Mouse (Mus musculus): ENCODE measurements around the gene Ubl5.
"Not testable (repeated sequence)": the region's sequence is repeated elsewhere in the genome, so short reads cannot be mapped to it uniquely, and the experiment has no call there.

The Ubl5 gene

GRCm38 (mm10) chr9:20642101-20642895, at the start of gene Ubl5:
TSS of gene Ubl5 (plus strand) at chr9:20642878.
- DNase-seq (ENCODE audit: low read depth, low spot score) = peak; percentile 67

- no peak for DNase-seq (ENCODE audit: low read depth, low spot score)
These were observed 41.4 kb upstream of the Ubl5 start for GRCm38 (mm10) chr9:20601270-20601669.

DNA sequence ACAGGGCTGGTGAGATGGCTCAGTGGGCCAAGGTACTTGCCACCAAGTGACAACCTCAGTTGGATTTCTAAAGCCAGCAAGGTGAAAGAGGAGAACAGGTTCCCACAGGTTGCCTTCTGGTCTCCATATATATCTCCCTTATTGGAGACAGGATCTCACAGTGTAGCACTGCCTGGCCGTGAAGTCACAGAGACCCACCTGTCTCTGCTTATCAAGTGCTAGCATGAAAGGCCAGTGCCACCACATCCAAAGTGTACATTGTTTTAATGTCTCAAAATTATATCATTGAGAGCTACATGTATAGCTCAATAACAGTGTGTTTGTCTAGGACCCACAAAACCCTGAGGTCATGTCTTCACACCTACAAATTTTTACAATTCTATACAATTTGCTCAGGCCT, 36.4 kb upstream of the Ubl5 start:
- no peak for DNase-seq (ENCODE audit: low read depth, low spot score)

- peak; percentile 98 for DNase-seq (ENCODE audit: low read depth, low spot score)
These were observed 35.3 kb upstream of the Ubl5 start for GRCm38 (mm10) chr9:20607100-20607974.

GRCm38 (mm10) chr9:20609831-20610464, 32.7 kb upstream of the Ubl5 start:
- no peak for DNase-seq (ENCODE audit: low read depth, low spot score)

GRCm38 (mm10) chr9:20611976-20612375, 30.7 kb upstream of the Ubl5 start:
- no peak for DNase-seq (ENCODE audit: low read depth, low spot score)

DNA sequence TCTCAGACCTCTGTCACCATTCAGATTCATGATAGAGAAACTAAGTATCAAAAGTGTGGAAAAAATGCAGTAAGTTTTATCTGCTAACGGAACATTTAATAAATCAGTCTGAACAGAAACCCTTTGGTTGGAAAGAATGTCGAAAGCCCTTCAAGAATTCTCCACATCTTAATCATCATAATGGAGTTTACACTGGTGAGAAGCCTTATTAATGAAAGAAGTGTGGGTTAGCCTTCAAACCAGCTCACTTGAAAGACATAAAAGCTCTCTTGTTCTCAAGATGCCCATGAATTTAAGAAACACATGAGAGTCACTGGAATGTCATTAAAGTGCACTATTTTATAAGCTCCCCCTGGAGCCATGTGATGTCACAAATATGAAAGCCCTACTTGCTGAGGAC, 26.0 kb upstream of the Ubl5 start:
- DNase-seq (ENCODE audit: low read depth, low spot score) = no peak

DNA sequence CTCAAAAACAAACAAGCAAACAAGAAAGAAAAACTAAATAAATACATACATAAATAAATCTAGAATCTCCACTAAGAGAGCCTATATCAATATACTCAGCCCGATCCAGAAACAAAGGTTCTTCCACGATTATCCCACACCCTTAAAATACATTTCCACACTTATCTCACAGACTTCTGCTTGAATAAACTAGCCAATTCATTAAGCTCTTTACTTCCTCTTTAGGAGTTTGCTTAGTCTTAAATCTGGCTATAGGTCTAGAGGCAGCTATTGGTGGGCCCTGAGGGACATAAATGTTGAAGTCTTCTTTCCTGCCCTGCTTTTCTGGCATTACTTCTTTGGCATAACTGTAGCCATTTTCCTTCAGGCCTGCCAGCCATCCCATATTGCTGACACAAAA, 11.3 kb upstream of the Ubl5 start:
- no peak for DNase-seq (ENCODE audit: low read depth, low spot score)

DNA sequence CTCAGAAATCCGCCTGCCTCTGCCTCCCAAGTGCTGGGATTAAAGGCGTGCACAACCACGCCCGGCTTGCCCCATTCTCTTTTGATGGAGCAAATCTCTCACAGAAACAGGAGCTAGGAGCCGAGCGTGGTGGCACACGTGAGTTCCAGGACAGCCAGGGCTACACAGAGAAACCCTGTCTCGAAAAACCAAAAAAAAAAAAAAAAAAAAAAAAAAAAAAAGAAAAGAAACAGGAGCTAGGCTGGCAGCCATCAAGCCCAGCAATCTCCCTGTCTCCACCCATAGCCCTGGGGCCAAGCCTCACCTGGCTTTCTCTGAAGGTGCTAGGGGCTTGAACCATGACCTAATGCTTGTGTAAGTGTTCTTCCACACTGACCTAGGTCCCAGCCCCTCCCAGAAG, 7.0 kb upstream of the Ubl5 start:
- not testable (repeated sequence) for DNase-seq (ENCODE audit: low read depth, low spot score)

- DNase-seq (ENCODE audit: low read depth, low spot score) = no peak
These were observed 6.4 kb upstream of the Ubl5 start for GRCm38 (mm10) chr9:20636256-20636655.

- no peak for DNase-seq (ENCODE audit: low read depth, low spot score)
These were observed 5.9 kb upstream of the Ubl5 start for GRCm38 (mm10) chr9:20636790-20637189.

- no peak for DNase-seq (ENCODE audit: low read depth, low spot score)
These were observed 4.1 kb upstream of the Ubl5 start for GRCm38 (mm10) chr9:20638552-20638951.

DNA sequence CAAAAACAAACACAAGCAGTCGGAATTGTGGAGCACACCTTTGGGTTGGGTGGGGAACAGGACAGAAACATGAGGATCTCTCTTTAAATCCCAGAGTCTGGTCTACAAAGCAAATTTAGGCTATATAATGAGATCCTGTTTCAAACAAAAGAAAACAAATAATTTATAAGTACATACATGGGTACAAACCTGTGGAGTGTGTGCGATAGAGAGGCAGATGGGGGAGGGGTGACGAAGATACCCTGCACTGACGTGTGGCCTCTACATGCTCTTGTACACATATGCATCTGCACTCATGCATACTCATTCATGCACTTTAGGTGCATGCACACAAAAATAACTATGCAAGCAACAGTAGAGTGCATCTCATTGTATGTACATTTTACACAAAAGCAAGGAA, 3.2 kb upstream of the Ubl5 start:
- no peak for DNase-seq (ENCODE audit: low read depth, low spot score)

DNA sequence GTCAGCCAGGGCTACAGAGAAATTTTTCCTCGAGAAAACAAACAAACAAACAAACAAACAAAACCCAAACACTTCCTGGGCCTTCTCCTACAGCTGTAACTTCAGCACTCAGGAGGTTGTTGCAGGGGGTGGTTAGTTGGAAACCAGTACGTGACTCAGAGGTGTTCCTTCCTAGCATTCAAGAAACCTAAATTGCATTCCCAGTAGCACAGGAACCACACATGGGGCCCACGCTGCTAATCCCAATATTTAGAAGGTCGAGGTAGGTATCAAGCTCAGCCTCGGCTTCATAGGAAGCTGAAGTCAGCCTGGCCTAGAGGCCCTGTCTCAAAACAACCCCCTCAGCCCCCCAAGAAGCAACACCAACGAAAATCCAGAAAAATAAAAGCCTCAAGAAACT, 1.2 kb upstream of the Ubl5 start:
- DNase-seq (ENCODE audit: low read depth, low spot score) = no peak

DNA sequence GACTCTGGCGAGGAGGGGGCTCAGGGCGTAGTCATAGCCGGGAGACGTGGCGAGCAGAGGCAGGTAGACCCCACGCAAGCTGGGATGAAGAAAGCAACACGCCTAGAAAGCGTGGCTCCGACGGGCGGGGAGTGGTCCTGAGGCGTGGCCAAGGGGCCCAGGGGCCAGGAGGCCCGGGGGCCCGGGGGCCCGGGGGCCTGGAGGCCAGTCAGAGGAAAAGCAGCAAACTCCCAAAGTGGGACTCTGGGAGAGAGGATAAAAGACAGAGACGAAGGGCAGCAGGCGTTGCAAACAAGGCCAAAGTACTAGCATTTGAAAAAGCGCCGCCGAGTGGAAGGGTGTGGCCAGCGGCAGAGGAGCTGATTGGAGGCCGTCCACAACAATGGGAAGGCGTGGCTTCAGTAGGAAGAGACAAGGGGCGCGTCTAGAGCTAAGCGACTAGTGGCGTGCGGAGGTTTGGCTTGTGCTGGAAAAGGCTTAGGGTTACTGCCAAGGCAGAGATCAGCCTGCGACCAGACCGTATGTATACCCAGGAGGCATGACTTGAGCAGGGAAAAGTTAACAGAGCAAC, 303 bp downstream of the Ubl5 start:
- DNase-seq (ENCODE audit: low read depth, low spot score) = peak; percentile 88

- no peak for DNase-seq (ENCODE audit: low read depth, low spot score)
These were observed 1.1 kb downstream of the Ubl5 start for GRCm38 (mm10) chr9:20643781-20644180.

DNA sequence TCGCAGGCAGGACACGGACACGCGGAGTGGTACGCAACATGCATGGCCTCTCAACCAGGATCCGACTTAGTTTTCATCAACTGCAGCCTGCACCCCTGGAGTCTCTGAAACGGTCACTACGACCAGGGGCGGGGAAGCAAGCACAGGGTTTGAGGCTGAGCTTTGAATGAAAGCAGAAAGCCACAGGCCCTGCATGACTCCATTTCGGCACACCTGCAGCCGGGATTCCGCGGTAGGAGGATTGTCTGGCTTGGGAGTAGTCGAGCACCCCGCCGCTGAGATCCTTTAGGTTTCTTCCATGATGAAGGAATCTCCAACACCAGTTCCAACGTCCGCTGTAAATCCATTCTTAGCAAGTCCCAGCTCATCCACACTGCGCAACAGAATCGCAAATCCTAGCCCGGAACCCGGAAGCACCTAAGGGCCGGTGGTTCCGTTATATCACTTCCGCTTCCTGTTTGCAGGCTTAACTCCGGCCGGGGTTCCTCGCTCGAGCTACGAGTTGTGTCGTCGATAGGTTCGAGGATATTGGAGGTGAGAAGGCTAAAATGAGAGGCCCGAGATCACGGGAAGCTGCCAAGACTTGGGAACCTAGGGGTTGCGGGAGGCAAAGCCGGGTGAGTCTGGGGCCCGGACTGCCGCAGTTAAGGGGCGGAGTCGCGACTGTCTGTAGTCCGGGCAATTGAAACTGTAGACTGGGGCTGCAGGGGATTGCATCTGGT, 1.8 kb downstream of the Ubl5 start, which contains the start of gene Fbxl12:
Gene Fbxl12 (minus strand): TSS at position 408 of the 722 bp plus-strand sequence.
- peak; percentile 95 for DNase-seq (ENCODE audit: low read depth, low spot score)

DNA sequence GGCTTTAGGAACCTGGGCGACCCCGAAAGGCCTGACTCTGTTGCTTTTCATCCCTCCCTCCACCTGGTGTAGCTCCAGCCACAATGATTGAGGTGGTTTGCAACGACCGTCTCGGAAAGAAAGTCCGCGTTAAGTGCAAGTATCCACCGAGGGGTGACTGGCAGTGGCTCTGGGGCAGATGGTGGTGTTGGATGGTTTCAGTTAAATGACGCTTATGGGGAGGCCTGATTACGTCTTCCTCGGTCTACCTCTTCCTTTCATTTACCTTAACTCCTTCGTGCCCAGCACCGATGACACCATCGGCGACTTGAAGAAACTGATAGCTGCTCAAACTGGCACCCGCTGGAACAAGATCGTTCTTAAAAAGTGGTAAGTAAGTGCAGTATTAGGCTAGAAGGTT, 2.4 kb downstream of the Ubl5 start:
- DNase-seq (ENCODE audit: low read depth, low spot score) = peak; percentile 58

DNA sequence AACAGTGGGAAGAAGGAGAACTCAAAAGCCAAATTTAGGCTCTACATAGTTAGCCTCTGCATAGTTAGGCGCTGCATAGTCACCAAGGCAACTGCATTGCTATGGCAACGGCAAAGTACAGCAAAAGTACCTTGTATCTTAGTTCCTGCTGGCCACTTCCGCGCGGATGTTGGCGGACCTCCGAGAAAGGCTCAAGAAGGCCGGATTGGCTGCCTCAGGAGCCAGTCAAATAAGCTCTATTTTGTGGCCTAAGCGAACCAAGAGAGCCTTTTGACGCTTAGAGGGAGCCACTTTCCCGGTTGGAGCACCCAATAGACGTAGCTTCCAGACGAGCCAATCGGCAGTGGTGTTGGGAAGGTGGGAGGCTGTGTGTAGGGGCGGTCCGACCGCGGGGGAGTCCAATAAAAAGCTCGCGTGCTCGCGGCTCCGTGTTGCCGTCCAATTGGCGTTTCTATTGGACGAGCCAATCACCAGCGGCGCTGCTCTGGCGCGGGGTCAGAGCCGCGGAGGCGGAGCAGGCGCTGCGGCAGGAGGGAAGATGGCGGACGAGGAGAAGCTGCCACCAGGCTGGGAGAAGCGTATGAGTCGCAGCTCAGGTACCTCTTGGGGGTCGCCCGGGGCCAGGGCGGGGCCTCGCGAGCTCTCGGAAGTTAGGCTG, 9.1 kb downstream of the Ubl5 start, which contains the start of gene Pin1:
Gene Pin1 (plus strand): TSS at position 494 of the 658 bp plus-strand sequence.
- peak; percentile 100 for DNase-seq (ENCODE audit: low read depth, low spot score)

DNA sequence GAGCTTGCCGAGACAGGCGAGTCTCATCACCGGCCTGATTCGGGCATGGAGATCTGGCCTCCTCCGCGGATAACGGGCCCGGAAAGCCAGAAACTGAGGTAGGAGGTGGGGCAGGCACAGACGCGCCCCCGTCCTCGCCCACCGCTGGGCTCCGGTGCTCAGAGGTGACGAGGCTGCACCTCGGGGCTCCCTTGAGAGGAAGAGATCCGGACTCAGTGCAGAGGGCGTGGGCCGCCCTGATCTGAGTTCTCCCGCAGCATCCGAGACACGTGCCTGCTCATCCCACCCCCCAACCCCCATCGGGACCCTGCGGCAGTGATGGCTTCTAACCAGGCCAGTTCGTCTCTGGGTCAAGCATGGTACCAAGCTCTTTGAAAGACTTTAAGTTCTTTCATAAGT, 9.6 kb downstream of the Ubl5 start:
- DNase-seq (ENCODE audit: low read depth, low spot score) = no peak

DNA sequence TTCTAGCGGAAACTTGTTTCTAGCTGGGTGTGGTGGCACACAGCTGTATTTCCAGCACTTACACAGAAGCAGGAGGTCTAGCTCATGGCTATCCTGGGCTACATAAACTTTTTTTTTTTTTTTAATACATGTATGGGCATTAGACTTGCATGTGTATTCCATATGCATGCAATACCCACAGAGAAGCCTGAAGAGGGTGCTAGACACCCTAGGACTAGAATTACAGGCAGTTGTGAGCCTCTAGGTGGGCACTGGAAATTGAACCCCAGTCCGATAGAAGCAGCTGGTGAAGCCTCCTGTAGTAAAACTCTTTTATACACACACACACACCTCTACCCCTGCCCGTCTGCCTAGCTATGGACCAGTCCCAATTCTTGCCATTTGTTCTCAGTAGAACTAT, 11.2 kb downstream of the Ubl5 start:
- no peak for DNase-seq (ENCODE audit: low read depth, low spot score)

Data from brain, adult 2 months (tissue).